Mouse (Mus musculus): Measurements from ENCODE around the gene Pea15a.
"Not testable (repeated sequence)": the region's sequence is repeated elsewhere in the genome, so short reads cannot be mapped to it uniquely, and the experiment has no call there.

Pea15a gene

DNA sequence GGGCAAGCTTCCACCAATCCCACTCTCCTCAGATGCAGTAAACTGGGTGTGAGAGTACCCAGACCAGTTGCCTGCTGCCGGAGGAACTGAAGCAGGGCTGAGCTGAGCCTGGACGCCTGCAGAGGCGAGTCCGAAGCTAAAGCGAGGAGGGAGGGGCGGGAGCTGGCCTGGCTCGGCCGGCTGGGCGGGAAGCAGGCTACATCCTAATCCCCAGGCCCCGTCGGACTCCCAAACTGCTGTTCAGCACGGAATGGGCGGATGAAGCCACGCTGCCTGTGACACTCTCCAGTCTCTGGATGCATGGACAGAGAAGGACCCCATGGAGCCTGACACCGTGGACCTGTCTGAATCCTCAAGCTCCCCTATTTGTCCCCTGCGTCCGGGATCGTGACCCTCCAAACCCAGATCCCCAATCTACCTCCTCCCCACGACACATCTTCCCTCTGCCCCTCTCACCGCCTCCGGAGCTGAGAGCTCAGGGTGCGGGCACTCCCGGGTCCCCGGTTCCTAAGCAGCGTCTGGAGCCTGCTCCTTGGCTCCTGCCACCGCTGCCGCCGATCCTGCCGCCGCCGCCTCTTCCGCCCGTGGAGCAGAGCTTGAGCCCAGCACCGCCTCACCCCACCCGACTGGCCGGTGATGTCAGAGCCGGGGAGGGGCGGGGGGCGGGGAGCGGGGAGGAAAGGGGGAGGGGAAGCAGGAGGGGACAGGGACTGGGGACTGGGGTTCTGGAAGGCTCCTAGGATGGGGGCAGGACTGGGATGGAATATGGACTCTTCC is at the start of gene Pea15a:
Pea15a (minus strand) TSS at position 664 of the 777 bp plus-strand sequence.
- no peak for DNase-seq (ENCODE audit: extremely low spot score, low read depth, low spot score)

DNA sequence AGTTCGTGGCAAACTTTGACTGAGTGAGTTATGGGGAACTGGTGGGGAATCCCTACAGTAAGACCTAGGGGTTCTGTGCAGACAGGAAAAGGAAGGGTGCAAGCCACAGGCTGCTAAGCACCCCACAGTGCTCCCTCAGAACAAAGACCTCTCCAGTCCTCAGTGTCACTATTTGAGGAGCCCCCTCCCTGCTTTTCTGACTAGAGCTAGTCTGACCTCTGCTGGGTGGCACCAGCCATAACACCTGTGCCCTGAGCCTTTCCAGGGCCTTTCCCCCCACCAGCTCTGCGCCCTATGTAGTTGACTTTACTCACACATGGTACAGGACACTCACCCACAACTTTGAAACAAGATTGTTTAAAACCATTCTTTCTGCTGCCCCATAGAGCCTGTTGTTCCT is 41.1 kb upstream of the Pea15a start:
- DNase-seq (ENCODE audit: extremely low spot score, low read depth, low spot score) = no peak

DNA sequence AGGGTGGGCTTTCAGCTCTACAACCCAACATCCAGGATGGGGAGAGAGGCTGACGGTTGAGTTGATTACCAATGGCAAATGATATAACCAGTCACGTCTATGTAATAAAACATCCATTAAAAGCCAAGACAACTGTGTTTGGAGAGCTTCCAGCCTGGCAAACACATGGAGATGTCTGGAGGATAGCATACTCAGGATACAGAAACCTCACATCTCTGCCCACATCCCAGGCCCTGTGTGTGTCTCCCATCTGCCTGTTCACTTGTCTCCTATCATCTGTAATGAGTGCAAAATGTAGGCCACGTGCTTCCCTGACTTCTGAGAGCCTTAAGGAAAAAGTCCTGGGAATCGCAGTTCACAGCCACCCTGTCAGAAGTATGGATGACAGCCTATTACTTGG is 40.6 kb upstream of the Pea15a start:
- DNase-seq (ENCODE audit: extremely low spot score, low read depth, low spot score) = no peak

DNA sequence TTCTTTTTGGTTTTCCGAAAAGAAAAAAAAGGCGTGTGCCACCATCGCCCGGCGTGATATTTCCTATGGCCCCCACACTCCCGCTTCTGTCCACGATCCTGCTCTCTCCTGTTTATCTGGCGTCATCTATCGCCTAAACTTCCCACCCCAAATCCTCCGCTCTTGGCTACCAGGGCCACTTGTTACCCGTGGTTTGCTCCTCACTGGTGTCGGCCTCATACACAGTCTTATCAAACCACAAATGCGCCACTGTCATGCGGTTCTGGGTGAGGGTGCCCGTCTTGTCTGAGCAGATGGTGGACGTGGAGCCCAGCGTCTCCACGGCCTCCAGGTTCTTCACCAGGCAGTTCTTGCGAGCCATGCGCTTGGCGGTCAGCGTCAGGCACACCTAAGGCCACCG is 38.0 kb upstream of the Pea15a start:
- not testable (repeated sequence) for DNase-seq (ENCODE audit: extremely low spot score, low read depth, low spot score)

DNA sequence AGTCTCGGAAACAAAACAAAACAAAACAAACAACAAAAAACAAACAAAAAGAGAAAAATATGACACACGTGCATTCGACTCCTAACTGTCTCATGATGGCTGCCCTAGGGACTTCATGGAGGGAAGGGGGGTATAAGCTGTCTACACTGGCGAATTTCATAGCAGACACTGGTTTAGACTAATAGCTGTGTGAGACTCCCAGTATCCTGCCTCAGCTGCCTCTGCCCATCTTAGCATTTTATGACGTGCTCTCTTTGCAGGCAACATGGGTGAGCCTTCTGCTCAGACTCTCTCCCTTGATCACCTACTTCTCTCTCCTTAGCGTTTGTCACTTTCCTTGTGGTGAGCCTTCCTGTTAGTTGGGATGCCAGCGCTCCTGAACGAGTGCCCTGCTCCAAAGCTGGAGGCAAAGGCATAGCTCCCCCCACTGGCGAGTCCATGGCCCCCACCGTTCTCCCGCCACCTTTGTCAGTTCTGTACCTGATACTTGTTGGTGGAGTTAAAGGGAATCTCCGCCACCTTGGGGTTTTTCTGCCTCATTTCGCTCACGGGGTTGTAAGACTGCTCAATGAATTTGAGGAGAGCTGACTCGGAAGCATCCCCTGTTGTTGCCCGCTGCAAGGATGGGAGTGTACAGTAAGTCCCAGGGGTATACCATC is 37.1 kb upstream of the Pea15a start:
- no peak for DNase-seq (ENCODE audit: extremely low spot score, low read depth, low spot score)

DNA sequence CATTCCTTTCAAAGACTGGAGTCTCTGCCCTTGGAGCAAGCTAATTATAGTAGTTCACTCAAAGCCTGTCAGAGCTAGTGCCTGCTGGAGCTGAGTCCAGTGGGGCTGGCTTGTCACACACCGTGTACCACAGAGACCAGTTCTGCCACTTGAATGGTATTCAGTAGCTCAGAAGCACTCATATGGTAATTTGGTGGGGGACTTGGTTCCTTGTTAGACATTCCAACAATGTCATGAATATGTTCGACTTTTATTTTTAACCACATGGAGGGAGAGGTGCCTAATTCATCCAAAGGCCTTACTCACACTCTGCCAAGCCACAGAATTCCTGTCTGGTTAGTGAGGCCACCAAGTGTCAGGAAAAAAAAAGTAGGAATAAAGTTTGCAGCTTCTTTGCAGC is 35.8 kb upstream of the Pea15a start:
- no peak for DNase-seq (ENCODE audit: extremely low spot score, low read depth, low spot score)

DNA sequence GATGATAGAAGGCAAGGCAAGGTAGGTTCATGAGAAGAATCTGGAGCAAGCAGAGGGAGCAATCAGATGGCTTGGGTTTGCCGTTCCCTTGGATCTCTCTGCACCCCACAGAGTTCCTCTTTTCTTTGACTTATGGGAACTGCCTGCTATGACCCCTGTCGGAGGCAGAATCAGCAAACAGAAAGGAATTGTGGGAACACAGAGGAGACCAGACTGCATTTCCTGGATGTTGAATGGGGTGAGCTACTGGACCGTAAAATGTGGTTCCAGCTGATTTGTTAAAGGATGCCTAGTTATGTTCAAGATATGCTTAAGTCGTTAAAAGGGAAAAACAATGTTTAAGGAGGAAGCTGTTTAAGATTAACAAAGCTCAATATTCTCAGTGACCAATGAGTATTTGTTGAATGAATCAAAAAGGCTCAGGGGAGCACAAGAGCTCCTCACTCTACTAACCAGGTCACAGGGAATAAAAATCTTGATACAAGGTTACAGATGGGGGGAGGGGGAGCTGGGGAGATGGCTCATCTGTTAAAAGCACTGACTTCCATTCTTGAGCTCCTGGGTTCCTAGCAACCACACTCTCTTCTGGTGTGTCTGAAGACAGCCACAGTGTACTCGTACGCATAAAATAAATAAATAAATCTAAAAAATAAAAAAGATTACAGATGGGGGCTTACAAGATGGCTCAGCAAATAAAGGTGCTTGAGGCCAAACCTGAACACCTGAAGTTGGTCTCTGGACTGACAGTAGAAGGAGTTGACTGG is 34.5 kb upstream of the Pea15a start:
- DNase-seq (ENCODE audit: extremely low spot score, low read depth, low spot score) = no peak

DNA sequence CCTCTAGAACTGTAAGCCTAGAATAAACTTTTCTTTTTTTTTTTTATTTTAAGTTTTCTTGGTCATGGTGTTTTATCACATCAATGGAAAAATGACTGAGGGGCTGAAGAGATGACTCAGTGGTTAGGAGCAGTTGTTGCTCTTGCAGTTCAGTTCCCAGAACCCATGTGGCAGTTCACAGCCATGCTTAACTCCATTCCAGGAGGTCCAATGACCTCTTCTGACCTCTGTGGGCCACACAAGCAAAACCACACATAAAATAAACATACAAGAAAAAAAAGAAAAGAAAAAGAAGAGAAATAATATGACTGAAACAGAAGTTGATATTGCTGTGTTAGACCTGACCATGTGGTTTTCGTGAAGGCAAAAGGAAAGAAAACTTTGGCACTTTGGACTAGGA is 22.6 kb upstream of the Pea15a start:
- no peak for DNase-seq (ENCODE audit: extremely low spot score, low read depth, low spot score)

DNA sequence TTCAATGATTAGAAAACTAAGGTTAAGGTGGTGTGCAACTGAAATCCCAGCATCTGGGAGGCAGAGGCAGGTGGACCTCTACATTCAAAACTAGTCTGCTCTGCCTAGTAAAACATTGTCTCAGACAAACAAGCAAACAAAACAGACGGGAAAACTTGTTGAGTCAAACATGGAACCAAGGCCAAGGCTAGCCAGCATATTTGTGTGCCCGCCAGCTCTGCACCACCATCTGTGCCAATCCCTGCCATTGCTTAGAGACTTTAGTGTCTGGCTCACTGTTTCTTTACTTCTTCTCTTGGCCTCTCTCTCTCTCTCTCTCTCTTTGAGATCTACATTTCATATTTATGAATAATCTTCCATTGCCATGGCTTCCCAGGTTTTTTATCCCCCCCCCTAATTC is 21.6 kb upstream of the Pea15a start:
- no peak for DNase-seq (ENCODE audit: extremely low spot score, low read depth, low spot score)

DNA sequence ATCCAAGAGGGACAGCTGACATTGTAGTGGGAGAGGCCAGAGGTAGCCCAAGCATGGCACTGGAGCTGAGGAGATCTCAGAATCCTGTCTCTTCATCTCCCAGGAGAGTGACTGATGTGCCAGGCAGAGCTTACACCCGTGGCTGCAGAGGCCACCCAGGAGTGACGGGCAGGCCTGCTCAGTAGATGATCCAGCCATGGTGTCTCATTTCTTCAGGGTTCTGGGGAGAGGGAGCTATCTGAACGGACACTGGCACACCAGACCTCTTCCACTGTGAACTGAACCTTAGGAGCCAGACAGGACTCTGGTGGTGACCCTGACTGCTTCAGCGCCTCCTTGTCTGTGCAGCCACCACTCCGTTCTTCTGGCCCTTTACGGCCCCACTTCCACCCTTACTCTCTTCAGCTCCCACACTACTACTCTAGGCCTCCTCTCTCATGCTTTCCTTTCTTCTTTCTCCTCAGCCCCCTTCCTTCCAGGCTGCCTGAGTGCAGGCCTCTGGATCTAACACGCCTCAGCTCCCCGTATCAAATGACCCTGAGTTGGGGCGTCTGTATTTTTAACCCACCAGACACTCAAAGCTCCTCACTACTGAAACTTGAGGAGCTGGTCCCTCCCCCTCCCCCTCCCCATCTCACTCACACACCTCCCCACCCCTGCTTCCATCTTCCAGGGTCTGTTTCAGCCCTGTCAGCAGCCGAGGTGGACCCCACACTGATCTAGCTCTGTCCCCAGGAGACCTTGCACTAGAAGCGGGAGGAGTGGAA is 14.9 kb upstream of the Pea15a start:
- DNase-seq (ENCODE audit: extremely low spot score, low read depth, low spot score) = no peak

DNA sequence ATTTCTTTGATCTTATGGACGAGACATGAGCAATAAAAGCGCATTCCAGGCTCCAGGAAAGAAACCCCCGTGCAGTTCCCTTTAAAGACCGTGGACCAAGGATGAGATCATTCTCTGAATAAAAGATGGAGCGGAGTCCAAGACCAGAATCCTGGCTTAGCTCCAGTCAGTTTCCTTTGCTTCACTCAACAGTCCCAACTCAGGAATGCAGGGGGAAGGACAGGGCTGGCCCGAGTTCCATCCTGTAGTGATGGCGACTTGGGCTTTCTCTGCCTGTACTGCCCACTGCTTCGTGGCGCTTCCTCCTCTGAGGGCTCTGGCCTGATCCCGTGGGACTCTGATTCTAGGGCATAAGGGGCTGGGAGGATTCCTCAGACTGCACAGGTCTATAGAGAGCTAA is 13.8 kb upstream of the Pea15a start:
- no peak for DNase-seq (ENCODE audit: extremely low spot score, low read depth, low spot score)

DNA sequence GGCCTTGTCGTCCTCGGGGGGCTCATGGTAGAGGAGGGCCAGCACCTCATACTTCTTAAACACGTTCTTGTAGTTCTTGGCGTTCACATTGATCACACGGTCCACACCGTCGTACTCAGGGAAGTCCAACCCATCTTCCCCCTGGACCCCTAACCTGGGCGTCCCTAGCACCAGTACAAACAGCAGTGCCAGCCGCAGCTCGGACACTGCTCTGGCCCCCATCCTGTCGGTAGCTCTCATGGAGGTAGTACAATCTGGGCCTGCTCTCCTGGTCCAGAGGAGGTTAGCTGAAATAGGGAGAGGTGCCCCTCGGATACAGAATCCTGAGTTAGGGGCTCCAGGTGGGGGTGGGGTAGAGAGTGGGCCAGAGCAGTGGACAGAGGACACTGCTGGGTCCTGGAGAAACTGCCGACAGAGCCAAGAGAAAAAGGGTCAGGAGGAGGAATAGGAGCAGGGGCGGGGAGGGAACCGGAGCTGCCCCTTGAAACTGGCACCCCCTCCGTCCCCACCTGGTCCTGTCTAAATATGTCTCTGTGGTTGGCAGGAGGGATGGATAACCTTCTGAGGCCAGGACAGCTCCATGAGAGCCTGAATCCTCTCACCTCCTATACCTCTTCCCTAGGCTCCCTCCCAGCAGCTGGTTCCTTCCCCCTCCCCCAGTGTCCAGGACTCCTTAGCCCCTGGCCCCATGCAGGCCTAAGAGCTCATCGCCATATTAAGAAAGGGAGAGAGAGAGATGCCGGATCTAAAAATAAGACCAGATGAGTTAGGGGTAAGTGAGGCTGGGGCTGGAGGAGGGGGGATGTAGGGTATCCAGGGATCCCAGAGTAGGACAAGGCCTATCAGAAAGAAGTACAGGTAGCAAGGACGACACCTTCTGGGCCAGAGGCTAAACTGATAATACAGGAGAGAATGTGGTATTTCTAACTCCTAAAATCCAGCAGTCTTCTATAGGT is 13.1 kb upstream of the Pea15a start, which contains the start of gene Casq1:
Casq1 (minus strand) TSS at position 418 of the 956 bp plus-strand sequence.
- DNase-seq (ENCODE audit: extremely low spot score, low read depth, low spot score) = no peak

DNA sequence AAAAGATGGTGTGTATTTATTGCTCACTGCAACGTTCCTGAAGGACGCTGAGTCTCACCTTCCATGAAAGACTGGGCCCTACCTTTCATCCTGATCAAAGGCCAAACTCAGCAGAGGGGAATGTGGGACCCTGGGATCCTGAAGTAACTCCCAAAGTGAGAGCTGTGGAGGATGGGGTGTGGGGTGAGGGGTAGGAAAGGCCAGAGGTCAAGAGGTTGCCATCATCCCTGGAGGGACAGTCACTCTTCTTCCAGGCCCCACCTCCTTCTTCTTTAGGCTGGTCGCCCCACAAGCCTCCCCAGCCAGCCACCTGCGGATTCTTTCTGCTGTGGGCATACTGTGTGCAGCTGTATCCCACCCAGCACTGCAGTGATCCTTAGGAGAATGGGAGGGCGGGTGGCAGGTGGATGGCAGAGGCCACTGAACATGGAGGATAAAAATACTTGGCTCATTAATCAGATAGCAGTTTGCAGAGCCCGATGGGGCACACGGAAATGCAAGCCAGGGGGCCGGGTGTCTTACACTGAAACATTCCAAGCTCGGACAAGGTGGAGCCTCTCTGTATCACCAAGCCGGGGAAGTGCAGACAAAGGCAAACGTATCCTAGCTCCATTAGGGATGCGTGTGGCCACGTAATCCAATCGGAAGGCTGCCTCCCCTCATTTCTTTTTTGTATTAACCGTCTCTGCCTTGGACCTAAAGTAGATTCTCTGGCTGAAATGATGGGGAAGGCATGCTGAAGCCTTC is 11.7 kb upstream of the Pea15a start:
- no peak for DNase-seq (ENCODE audit: extremely low spot score, low read depth, low spot score)

DNA sequence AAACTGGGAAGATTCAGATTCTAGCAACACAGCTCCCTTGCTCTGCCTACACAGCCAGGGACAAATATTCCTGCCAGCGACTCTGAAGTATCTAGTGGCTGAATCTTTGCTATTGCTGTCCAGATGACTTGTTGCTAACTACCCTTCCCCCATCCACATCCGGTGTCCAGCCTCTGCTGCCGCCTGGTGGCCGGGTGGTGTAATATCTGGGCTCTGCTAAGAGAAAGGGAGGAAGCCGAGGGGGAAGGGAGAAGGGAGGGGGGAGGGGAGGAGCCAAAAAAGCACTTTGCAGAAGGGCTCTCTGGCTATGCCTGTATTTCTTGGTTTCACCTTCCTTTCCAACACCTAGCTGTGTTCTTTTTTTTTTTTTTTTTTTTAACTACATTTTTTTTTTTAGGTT is 10.5 kb upstream of the Pea15a start:
- peak; percentile 77 for DNase-seq (ENCODE audit: extremely low spot score, low read depth, low spot score)

DNA sequence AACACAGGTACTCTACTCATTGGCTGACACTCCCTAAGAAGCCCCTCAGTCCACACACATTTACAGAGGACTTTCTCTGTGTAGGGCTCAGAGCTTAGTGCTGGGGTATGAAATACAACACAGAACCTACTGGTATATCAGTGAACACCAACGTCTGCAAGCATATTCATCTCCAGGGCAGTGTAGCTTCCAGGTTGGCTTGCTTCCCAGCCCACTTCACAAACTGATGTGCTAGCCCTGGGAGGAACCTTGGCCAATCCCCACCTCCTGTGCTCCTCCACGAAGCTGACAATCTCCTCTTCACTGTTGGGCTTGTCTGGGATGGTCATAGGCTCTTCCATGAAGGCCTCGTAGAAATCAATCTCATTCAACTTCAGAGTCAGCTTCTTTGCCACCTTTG is 8.1 kb upstream of the Pea15a start:
- no peak for DNase-seq (ENCODE audit: extremely low spot score, low read depth, low spot score)

DNA sequence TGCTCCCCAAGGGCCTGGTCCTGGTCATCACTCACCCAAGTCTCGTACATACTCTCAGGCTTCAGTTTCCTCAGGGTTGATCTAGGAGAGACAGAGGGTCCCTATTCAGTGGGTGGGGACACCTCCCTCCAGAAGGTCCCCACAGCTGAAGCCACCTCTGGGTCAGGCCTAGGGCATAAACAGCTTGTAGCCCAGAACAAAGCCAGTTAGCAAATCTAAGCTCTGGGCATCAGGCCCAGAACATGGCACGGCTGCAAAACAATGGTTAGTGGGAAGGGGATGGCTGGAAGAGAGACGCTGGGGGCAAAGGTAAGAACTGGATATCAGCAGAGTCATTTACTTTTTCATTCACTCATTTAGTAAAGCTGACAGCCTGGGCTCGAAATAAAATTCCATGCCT is 7.2 kb upstream of the Pea15a start:
- no peak for DNase-seq (ENCODE audit: extremely low spot score, low read depth, low spot score)

DNA sequence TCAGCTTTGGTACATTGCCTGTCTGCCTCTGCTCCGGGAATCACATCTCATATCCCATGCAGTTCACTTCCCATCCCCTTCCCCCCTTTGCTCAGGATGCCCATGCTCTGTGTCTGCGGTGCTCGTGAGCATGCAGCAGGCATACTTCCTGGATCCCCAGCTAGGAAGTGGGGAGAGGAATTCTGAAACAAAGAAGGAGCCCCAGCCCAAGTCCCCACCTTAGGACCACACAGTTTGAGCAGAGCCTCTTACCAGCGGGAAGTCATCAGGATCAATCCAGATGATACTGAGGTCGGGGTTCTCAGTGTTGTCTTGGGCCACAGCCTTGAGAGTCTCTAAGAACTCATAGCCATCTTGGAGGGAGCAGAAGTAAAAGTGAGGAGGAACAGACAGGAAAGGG is 6.2 kb upstream of the Pea15a start:
- no peak for DNase-seq (ENCODE audit: extremely low spot score, low read depth, low spot score)

DNA sequence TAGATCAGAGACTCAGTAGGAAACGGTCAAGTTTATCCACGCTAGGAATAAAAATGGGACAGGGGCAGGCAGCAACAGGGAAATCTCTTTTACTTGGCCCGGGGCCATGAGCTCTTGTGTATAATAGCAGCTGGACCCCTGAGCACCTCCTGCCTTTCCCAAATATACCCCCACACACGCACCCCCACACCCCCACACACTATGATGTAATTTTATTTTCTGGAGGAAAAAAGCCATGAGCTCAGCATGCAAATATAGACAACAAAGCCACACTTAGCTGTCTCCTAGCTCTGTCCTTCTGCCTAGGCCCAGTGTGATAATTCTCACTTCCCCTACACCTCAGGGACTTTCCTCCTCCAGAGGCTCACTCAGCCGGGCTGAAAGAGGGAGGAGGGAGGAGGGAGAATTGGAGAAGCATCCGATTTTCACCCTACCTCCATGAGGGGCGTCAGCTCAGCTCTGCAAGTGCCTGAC is 544 bp upstream of the Pea15a start:
- DNase-seq (ENCODE audit: extremely low spot score, low read depth, low spot score) = no peak

DNA sequence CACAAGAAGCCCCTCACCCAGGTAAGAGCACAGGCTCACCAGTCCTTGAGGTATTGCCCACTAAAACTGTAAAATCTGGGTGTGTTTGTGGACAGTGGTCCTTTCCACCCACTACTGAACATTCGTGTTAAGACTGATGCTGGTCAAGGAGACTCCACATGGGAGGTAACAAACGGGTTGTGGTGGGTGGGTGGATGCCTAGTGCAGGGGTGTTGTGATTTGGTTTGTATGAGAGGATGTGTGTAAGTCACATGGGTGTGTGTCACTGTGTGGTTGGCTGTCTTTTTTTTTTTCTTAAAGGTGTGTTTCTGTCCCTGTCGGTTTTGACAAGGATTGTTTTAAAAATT is 890 bp downstream of the Pea15a start:
- DNase-seq (ENCODE audit: extremely low spot score, low read depth, low spot score) = no peak
